Mouse (Mus musculus): Measurements from ENCODE around the gene Rnf144b. TPM values are rescaled to one million over a fixed set of nuclear protein-coding genes. Genes with fewer than 3 reads are reported as not detected.
A peak's percentile ranks its signal among the peaks of the same experiment; 100 is the strongest.

The Rnf144b gene
- polyA plus RNA-seq, 1 experiment from 2014 or later: 1.6 TPM

DNA sequence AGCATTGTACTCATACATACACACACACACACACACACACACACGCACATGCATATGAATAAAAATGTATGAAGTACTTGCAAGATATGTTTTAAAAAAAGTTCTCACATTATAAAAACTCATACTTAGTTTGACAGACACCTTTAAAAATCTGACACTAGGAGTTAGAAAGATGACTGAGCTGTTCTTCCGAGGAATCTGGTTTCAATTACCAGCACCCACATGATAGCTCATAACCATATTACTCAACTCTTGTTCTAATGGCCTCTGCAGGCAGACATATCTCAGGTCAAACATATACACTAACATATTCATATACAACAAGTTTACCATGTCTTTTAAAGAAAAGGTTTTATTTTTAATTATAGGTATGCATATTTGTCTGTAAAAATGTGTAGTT lies 25.9 kb upstream of the Rnf144b start:
- peaks cover 12% of the 10 kb centered on the region for H3K36me3 ChIP-seq (ENCODE audit: control insufficient read depth, insufficient read depth, low read length)
- H3K4me3 ChIP-seq (ENCODE audit: low read depth, low read length): no peak overlapping the region
- no peak for ATAC-seq (replicated peaks; ENCODE audit: insufficient number of reproducible peaks, low FRiP score, low TSS enrichment)
- no peak overlapping the region for H3K4me2 ChIP-seq
- no peaks in the 10 kb centered on the region for H3K27me3 ChIP-seq (ENCODE audit: control insufficient read depth, insufficient read depth, low read length)
- H3K4me1 ChIP-seq (ENCODE audit: control insufficient read depth, insufficient read depth, low read length): no peaks in the 10 kb centered on the region
- 92% methylated on average over 2 of the region's 2 CpGs for WGBS (ENCODE audit: insufficient replicate concordance)
- no peak overlapping the region for H3K27ac ChIP-seq (ENCODE audit: low read depth, low read length)
- H3K9ac ChIP-seq (ENCODE audit: low read depth, low read length): no peak overlapping the region
- no peaks in the 10 kb centered on the region for H3K9me3 ChIP-seq (replicated peaks; ENCODE audit: control insufficient read depth, low read length)

DNA sequence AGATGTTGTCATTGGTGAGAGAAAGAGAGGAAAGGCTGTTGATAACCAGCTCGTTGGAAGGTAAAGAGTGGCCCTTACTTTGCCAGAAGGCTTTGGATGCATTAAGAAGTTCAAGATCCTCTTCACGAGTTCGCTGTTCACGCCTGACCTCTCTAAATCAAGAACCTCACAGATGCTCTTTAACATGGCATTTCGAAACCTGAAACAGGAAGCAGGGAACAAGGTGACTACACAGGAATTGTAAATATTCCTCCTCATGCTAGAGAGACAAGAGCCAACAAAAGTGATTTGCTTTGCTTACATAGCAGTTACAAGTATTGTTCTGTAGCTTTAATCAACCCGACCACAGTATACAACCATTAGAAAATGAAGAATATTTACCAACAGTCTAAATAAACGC lies 23.2 kb upstream of the Rnf144b start:
- H3K4me2 ChIP-seq: no peak overlapping the region
- WGBS (ENCODE audit: insufficient replicate concordance): 82% methylated on average over 7 of the region's 7 CpGs
- ATAC-seq (replicated peaks; ENCODE audit: insufficient number of reproducible peaks, low FRiP score, low TSS enrichment): no peak
- H3K9ac ChIP-seq (ENCODE audit: low read depth, low read length): no peak overlapping the region
- H3K27ac ChIP-seq (ENCODE audit: low read depth, low read length): no peak overlapping the region
- peaks cover 12% of the 10 kb centered on the region for H3K4me1 ChIP-seq (ENCODE audit: control insufficient read depth, insufficient read depth, low read length)
- no peaks in the 10 kb centered on the region for H3K27me3 ChIP-seq (ENCODE audit: control insufficient read depth, insufficient read depth, low read length)
- H3K36me3 ChIP-seq (ENCODE audit: control insufficient read depth, insufficient read depth, low read length): peaks cover 18% of the 10 kb centered on the region
- no peak overlapping the region for H3K4me3 ChIP-seq (ENCODE audit: low read depth, low read length)
- H3K9me3 ChIP-seq (replicated peaks; ENCODE audit: control insufficient read depth, low read length): no peaks in the 10 kb centered on the region

DNA sequence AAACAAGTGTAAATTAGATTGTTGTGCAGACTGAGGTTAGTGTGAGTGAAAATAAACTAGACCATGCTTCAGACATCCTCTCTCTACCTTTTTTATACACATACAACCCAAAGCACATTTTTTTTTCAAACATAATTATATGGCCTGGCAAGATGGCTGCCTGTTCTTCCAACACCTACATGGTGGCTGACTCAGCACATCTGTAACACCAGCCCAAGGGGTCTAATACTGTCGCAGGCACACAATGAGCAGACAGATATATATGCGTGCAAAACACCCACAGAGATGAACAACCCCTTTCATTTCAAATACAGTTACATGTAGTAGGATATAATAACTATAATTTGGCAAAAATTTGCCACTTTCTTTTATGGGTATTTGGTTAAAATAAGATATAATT lies 21.9 kb upstream of the Rnf144b start:
- H3K9ac ChIP-seq (ENCODE audit: low read depth, low read length): no peak overlapping the region
- no peaks in the 10 kb centered on the region for H3K27me3 ChIP-seq (ENCODE audit: control insufficient read depth, insufficient read depth, low read length)
- ATAC-seq (replicated peaks; ENCODE audit: insufficient number of reproducible peaks, low FRiP score, low TSS enrichment): no peak
- H3K9me3 ChIP-seq (replicated peaks; ENCODE audit: control insufficient read depth, low read length): no peaks in the 10 kb centered on the region
- H3K4me2 ChIP-seq: no peak overlapping the region
- WGBS (ENCODE audit: insufficient replicate concordance): 85% methylated on average over 2 of the region's 2 CpGs
- no peak overlapping the region for H3K27ac ChIP-seq (ENCODE audit: low read depth, low read length)
- H3K36me3 ChIP-seq (ENCODE audit: control insufficient read depth, insufficient read depth, low read length): peaks cover 15% of the 10 kb centered on the region
- peaks cover 13% of the 10 kb centered on the region for H3K4me1 ChIP-seq (ENCODE audit: control insufficient read depth, insufficient read depth, low read length)
- H3K4me3 ChIP-seq (ENCODE audit: low read depth, low read length): no peak overlapping the region

DNA sequence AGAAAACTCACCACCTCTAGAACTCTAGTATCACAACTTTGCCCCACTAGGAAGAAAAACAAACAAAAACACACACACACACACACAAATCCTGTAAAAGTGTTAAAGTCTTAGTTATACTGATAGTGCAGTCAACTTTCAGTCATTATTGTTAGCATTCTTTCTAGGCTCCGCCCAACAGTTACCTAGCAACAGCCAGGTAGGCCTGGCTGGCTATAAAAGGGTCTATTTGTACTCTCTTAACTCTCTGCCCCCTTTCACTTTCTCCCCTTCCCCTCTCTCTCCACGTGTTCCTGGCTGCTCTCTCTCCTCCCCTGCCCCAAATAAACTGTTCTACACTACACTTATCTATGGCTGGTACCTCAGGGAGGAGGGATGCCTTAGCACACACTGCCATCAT lies 18.3 kb upstream of the Rnf144b start:
- Histone ChIP-seq H3K27me3 (ENCODE audit: control insufficient read depth, insufficient read depth, low read length) (no peaks in the 10 kb centered on the region), H3K4me3 (ENCODE audit: low read depth, low read length) (peak overlapping the region; percentile 92), H3K4me2 (peak overlapping the region; percentile 89), H3K36me3 (ENCODE audit: control insufficient read depth, insufficient read depth, low read length) (peaks cover 10% of the 10 kb centered on the region), H3K4me1 (ENCODE audit: control insufficient read depth, insufficient read depth, low read length) (peaks cover 13% of the 10 kb centered on the region), H3K9me3 (replicated peaks; ENCODE audit: control insufficient read depth, low read length) (no peaks in the 10 kb centered on the region), H3K27ac (ENCODE audit: low read depth, low read length) (no peak overlapping the region), H3K9ac (ENCODE audit: low read depth, low read length) (peak overlapping the region; percentile 98)
- no peak for ATAC-seq (replicated peaks; ENCODE audit: insufficient number of reproducible peaks, low FRiP score, low TSS enrichment)
- 25% methylated on average over 2 of the region's 2 CpGs for WGBS (ENCODE audit: insufficient replicate concordance)

DNA sequence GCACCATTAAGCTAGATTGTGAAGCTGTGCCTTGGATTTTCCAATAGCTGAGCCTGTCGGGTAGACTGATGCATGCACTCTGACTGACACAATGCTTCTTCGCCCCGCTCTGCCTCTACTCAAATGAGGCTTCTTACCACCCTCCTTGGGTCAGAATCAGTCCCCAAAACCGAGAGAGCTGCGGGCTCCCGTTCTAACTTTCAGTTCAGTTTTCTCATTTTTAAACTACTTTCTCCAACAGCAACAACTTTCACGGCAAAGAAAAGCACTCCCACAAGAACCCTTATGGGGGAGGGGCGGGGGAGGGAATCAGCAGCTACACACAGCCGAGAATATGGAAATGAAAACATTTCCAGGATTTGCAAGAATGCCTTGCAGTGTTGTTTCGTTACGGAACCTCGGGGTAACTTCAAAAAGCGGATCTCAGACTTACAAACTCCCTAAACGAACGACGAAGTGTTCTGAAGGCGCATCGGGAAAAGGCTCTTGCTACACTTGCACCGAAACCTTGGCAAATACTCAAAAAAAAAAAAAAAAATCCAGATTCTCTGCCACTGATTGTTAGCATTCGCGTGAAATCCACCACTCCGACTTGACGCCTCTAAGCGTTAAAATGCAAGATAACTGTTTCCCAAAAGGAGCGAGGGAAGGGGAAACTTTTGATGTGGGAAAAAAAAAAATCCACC lies 17.5 kb upstream of the Rnf144b start:
- Histone ChIP-seq H3K4me1 (ENCODE audit: control insufficient read depth, insufficient read depth, low read length) (peaks cover 13% of the 10 kb centered on the region), H3K9me3 (replicated peaks; ENCODE audit: control insufficient read depth, low read length) (no peaks in the 10 kb centered on the region), H3K27ac (ENCODE audit: low read depth, low read length) (peak overlapping the region; percentile 98), H3K36me3 (ENCODE audit: control insufficient read depth, insufficient read depth, low read length) (peaks cover 7% of the 10 kb centered on the region), H3K4me2 (peak overlapping the region; percentile 89), H3K9ac (ENCODE audit: low read depth, low read length) (peak overlapping the region; percentile 98), H3K4me3 (ENCODE audit: low read depth, low read length) (peak overlapping the region; percentile 92), H3K27me3 (ENCODE audit: control insufficient read depth, insufficient read depth, low read length) (no peaks in the 10 kb centered on the region)
- under 1% methylated on average over 25 of the region's 25 CpGs for WGBS (ENCODE audit: insufficient replicate concordance)
- ATAC-seq (replicated peaks; ENCODE audit: insufficient number of reproducible peaks, low FRiP score, low TSS enrichment): no peak

DNA sequence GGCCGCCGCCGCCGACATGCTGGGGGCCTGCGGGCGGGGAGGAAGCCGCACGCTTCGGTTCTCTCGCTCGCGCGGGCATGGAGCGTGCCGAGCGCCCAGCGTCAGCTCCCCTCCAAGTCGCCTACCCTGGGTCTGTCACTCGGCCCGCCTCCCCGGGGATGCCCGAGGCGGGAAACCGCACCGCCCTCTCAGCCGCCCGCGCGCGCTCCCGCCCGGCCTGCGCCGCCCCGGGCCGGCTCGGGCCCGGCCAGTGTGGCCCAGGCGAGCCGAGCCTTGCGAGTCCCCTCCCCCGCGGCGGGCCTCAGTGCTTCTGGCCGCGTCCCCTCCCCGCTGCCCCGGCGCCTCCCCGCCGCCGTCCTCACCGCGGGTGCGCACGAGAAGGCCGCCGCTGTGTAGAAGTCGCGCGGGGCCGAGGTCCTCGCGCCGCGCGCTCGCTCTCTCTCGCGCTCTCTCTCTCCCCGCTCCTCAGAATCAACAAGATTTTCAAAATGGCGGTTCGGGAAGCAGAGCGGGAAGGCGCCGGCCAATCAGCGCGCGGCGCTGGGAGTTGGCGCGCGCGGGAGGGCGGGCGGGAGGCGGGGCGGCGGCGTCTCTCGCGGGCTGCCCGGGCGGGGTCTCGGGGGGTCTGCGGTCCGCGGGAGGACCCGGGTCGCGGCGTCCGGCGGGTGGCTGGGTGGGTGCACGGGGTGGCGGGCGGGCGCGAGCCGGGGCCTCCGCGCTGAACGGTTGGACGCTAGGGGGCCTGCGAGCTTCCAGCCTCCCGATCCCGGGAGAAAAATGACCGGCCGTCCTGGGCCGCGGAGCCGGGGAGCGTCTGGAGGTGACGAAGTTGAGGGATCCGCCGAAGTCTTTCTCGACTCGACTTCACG lies 16.5 kb upstream of the Rnf144b start, which contains the start of gene Dek:
TSS of gene Dek (minus strand) at position 491 of the 869 bp plus-strand sequence.
- H3K4me3 ChIP-seq (ENCODE audit: low read depth, low read length): peak within 1 kb of the TSS; percentile 92
- H3K27me3 ChIP-seq (ENCODE audit: control insufficient read depth, insufficient read depth, low read length): no peaks in the 10 kb centered on the region
- peak within 1 kb of the TSS; percentile 98 for H3K27ac ChIP-seq (ENCODE audit: low read depth, low read length)
- peak; percentile 87 for ATAC-seq (replicated peaks; ENCODE audit: insufficient number of reproducible peaks, low FRiP score, low TSS enrichment)
- under 1% methylated on average over 106 of the region's 129 CpGs for WGBS (ENCODE audit: insufficient replicate concordance)
- H3K4me1 ChIP-seq (ENCODE audit: control insufficient read depth, insufficient read depth, low read length): peaks cover 16% of the 10 kb centered on the region
- peak within 1 kb of the TSS; percentile 89 for H3K4me2 ChIP-seq
- no peaks in the 10 kb centered on the region for H3K9me3 ChIP-seq (replicated peaks; ENCODE audit: control insufficient read depth, low read length)
- peaks cover 7% of the 10 kb centered on the region for H3K36me3 ChIP-seq (ENCODE audit: control insufficient read depth, insufficient read depth, low read length)
- peak within 1 kb of the TSS; percentile 98 for H3K9ac ChIP-seq (ENCODE audit: low read depth, low read length)

DNA sequence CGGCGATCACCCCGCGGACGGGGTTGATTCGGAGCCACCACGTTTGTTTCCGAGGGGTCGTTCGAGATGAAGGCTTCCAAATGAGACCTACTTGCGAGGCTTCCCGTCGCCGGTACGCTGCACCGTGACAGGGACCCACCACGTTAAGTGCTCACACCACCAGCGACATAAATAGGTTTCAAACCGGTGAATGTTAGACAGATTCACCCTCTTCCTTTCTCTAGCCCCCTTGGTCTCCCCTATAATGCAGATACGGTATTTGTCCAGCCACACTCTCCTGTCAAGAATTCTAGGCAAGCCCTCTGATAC lies 15.9 kb upstream of the Rnf144b start:
- Histone ChIP-seq H3K4me3 (ENCODE audit: low read depth, low read length) (peak overlapping the region; percentile 92), H3K27ac (ENCODE audit: low read depth, low read length) (peak overlapping the region; percentile 98), H3K27me3 (ENCODE audit: control insufficient read depth, insufficient read depth, low read length) (no peaks in the 10 kb centered on the region), H3K36me3 (ENCODE audit: control insufficient read depth, insufficient read depth, low read length) (peaks cover 7% of the 10 kb centered on the region), H3K9me3 (replicated peaks; ENCODE audit: control insufficient read depth, low read length) (no peaks in the 10 kb centered on the region), H3K4me2 (peak overlapping the region; percentile 76), H3K9ac (ENCODE audit: low read depth, low read length) (peak overlapping the region; percentile 98), H3K4me1 (ENCODE audit: control insufficient read depth, insufficient read depth, low read length) (peaks cover 16% of the 10 kb centered on the region)
- ATAC-seq (replicated peaks; ENCODE audit: insufficient number of reproducible peaks, low FRiP score, low TSS enrichment): no peak
- 0% methylated on average over 20 of the region's 20 CpGs for WGBS (ENCODE audit: insufficient replicate concordance)

DNA sequence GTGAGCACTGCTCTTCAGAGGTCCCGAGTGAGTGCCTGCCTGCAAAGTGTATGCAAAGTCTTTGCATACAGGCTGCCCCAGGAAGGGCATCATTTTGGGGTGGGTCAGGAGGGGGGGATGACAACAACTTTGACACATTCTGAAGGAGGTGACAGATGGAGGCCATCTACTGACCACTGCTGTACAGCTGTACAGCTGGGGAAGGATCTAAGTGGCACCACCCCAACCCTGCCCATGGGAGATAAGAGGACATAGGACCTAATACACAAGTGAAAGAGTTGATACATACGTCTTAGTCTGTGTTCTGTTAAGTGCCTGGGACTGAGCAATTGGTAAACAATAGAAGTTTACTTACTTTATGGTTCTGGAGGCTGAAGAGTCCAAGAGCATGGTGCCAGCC lies 13.2 kb upstream of the Rnf144b start:
- H3K4me1 ChIP-seq (ENCODE audit: control insufficient read depth, insufficient read depth, low read length): peaks cover 16% of the 10 kb centered on the region
- no peaks in the 10 kb centered on the region for H3K9me3 ChIP-seq (replicated peaks; ENCODE audit: control insufficient read depth, low read length)
- H3K27ac ChIP-seq (ENCODE audit: low read depth, low read length): no peak overlapping the region
- H3K4me2 ChIP-seq: peak overlapping the region; percentile 7
- H3K36me3 ChIP-seq (ENCODE audit: control insufficient read depth, insufficient read depth, low read length): no peaks in the 10 kb centered on the region
- no peak overlapping the region for H3K9ac ChIP-seq (ENCODE audit: low read depth, low read length)
- no peak overlapping the region for H3K4me3 ChIP-seq (ENCODE audit: low read depth, low read length)
- ATAC-seq (replicated peaks; ENCODE audit: insufficient number of reproducible peaks, low FRiP score, low TSS enrichment): peak; percentile 64
- WGBS (ENCODE audit: insufficient replicate concordance): 44% methylated on average over 2 of the region's 2 CpGs
- H3K27me3 ChIP-seq (ENCODE audit: control insufficient read depth, insufficient read depth, low read length): no peaks in the 10 kb centered on the region

Measured in heart, embryonic 11.5 days (tissue).